Mouse (Mus musculus): ENCODE data around the gene Ttc19.

DNA sequence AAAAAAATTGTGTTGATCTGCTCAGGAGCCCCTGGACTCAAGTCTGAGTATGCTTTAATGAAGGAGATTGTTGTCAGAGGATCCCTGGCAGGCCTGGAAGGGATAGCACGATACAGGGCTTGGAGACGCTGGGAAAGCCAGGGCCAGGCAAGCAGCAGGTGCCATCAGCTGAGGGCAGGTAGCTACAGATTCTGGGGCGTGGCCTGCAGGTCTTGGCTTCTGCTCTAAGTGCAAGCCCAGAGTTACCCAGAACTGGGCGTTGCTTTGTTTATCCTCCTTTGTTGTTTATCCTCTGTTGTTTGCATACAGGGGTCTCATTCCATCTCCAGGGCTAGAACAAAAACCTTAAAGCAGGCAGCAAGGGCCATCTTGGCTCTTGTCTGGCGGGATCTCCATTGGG, 27.9 kb upstream of the Ttc19 start:
- no peak for TF ChIP-seq POLR2A (IDR thresholded peaks at IDR 0.05; ENCODE audit: borderline replicate concordance, extremely low read depth, low read depth, low read length)
- TF ChIP-seq CTCF (IDR thresholded peaks at IDR 0.05; ENCODE audit: insufficient read depth, low read length), result no peak
